Mouse (Mus musculus) gastrocnemius, postnatal 25 days (tissue): ENCODE measurements around the gene Gprin1. TPM values are rescaled to one million over a fixed set of nuclear protein-coding genes. Genes with fewer than 3 reads are reported as not detected.

ENCODE experiments used
- DNase-seq: peaks from one replicate; pipeline ENCODE4 v3.0.0; 2022
- total RNA-seq, 2 experiments: library from RNA; stranded (reverse); gene quantifications; 1 replicate in 1 of 2; 2 replicates in 1 of 2; pipeline ENCODE4 v1.2.3; 2021

The Gprin1 gene
- total RNA-seq, 2 experiments from 2014 or later, result not detected

GRCm38 (mm10) chr13:54760164-54760795, 10.6 kb upstream of the Gprin1 start:
- peak; percentile 24 for DNase-seq

GRCm38 (mm10) chr13:54759496-54759895, 9.8 kb upstream of the Gprin1 start:
- DNase-seq, result no peak

DNA sequence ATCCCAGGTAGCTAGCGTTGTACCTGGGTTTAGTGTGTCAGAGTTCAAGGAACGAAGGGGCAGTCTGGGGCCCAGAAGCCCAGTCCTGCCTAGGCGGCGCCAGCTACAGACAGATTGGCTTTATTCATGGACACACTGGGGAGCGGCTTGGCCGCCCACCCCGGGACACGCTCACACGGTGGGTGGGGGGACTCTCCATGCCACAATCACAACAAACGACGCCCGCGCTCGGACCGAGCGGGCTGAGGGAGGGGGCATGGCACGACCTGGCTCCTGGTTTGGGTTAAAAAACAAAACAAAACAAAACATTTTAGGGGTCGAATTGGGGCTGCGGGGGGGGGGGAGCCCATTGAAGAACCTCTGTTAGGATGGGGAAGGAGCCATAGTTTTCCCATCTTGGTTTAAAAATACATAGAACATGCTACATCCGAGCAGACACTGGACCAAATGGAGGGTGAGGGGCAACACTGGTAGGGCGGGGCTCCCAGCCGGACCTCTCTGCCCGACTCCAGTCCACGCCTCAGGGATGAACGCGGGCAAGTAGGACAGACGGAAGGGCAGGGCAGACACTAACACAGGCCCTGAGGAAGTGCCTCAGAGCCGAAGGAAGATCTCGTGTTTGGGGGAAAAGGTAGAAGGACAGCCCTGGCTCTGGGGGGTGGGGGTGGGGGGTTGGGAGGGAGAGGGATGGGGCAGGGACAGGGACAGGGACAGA, 9.2 kb upstream of the Gprin1 start:
- DNase-seq, result no peak

DNA sequence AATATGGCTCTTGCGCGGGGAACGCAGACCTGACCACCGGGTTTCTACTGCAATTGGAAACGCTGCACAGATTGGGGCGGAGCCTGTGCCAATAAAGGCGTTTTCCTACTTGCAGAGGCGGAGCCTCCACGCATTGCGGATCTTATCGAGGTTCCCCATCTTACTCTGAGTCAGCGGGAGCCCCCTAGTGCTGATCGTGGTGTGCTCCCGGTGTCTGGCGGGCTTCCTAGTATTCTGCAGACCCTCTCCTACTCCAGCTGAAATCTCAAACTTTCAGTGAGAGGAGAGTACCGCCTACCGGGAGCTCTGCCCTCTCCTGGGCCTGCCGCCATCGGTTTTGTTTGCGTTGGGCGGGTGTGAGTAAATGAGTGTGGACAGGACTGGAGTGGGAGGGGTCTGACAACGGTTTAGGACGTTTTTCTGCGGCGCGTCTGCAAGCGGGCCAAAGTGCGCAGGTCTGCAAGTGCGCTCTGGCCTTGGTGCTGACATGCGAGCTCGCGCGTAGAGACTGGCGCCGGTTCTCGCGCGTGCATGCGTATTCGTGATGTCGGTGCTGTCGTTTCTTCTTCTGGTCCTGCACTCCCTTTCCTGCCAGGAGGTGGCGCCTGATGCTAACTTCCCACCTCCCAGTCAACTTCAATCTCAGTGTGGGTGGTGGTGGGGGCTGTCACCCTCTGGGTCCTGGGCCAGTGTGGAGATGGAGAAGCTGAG, 8.5 kb upstream of the Gprin1 start:
- peak; percentile 68 for DNase-seq

GRCm38 (mm10) chr13:54757093-54757830, 7.6 kb upstream of the Gprin1 start:
- DNase-seq, result no peak

DNA sequence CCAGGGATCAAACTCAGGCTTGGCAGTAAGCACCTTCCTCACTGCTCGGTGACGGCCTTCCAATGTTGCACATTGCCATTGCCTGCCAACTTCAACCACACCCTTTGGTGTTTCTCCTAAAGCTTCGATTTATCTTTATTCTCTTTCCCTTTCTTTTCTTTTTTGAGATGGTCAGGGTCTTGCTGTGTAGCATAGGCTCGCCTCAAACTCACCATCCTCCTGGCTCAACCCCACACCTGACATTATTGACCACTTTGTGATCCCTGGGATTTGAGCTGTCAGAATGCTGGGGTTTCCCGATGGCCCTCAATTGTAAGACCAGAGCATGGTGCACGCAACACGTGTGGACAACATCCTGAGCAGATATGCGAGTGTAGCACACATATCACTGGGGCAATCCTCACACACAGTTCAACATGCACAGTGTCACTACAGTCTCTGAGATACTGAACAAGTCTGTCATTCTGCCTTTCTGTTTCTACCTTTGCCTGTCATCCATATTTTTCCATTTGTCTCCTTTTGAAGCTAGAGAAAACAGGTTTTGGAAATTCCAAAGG, 6.6 kb upstream of the Gprin1 start:
- DNase-seq, result no peak

- no peak for DNase-seq
Observed at GRCm38 (mm10) chr13:54755201-54755830, 5.6 kb upstream of the Gprin1 start.

DNA sequence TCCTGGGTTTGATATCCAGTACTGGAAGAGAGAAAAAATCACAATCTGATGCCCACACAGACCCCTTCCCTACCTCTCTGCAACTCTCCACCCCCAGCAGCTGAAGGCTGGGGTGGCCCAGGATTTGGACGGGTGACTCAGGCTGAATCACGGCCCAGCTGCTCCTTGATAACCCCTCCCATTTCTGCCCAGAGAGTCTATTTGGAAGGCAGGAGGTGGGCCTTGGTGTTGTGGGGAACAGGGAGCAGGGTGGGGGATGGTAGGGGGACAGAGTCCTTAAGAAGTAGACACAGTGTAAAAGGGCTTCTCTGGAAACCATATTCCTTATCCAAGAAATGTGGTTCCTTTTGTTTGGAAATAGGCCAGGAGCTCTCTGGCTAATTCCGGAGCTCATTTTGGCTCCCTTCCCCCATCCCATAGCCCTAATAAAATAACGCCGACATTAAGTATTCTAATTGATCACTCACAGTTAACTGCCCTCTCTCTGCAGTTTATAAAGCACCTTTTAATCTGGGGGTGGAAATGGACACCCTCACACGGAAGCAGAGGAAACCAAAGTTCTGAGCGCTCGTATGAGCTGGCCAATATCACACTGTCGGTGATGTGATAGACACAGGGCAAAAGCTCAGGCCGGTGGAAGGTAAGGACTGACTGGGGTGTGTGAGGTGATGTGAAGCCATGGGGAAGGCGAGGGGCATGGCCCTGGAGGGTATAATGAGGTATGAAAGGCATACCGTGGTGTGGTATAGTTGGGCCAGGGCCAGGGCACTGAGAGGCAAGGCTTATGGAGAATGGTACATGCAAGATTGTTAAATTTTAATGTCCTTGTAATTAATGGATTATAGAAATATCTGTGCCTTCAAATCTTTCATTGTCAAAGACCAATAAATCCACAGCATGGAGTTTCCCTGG, 4.8 kb upstream of the Gprin1 start:
- no peak for DNase-seq

GRCm38 (mm10) chr13:54753733-54754132, 4.1 kb upstream of the Gprin1 start:
- DNase-seq, result no peak

- no peak for DNase-seq
Observed at GRCm38 (mm10) chr13:54752656-54753055, 3.0 kb upstream of the Gprin1 start.

DNA sequence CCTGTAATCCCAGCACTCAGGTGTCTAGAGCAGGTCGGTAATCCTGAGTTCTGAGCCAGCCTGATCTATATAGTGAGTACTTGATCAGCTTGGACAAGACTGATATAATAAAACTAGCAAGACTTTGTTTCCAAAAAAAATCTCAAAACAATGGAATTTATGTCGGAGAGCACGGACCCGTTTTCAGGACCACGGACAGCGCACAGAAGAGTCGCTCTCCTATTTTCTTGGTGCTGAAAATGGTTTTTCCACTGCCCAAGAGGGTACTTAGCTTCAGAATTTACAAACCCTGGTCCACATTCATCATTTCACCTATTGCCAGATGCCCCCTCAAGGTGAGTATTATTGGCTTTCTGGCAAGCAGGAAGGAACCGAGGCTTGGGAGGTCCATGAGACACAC, 1.0 kb upstream of the Gprin1 start:
- DNase-seq, result no peak

DNA sequence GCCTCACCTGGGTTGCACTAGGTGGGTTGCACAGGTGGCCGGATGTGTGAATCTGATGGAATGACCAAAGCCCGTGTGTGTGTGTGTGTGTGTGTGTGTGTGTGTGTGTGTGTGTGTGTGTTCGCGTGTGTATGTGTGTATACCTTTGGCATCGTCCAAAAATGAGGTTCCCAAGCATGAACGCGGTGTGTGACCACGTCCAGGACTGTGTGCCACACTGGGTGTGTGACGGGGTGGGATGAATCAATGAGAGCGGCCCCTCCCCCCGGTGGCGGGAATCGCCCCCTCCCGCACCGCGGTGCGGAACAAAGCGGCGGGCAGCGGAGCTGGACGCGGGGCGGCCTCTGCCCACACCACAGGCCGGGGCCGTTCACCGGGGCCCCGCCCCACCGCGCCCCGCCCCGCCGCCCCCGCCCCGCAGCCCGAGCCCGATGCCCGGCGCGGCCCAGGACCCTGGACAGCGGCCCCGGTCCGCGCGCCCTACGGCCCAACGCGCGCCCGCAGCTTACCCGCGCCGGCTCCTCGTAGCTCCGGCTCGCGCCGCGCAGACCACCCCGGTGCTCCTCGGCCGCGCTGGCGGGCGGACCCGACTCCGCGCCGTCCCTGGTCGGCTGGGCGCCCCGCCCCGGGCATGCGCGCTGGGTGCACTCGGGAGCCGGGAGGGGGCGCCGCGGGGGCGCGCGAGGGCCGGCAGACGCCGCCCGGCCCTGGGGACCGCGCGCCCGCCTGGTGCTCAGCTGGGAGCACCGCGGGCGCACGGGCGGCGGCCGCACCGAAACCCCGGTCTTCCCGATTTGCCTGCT, 412 bp downstream of the Gprin1 start:
- no peak for DNase-seq

DNA sequence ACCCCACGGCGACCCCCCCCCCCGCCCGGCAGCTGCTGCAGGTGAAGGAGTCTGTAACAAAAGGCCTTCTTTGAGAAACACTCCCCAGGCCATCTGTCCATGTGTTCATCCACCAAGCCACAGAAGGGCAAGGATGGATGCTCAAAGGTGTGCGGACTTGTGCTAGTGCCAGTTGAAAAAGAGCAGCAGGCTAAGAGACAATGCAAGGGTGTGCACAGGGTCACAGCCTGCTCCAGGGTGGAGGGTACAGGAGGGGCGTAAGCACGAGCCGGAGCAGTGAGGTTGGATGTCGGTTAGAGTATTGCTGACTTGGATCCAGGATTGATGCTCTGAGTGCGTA, 983 bp downstream of the Gprin1 start:
- no peak for DNase-seq

GRCm38 (mm10) chr13:54748190-54748589, 1.5 kb downstream of the Gprin1 start:
- DNase-seq, result no peak

DNA sequence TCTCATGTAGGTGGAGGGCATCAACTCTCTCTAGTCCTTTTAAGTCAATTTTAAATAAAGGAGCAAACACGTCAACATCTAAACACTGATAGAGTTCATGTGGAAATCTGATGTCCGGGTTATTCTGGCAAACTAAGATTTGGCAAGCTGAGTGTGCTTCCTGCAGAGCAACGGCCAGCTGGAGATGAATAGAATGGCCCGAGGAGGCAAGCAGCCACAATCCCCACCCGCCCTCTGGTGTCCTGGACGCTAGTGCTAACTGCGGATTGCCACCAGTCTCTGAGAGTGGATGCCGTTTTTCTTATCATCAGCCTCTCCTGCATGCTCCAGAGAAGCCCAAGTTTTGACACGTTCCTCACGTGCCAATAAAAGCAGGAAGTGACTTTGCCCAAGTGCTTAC, 2.8 kb downstream of the Gprin1 start:
- DNase-seq, result no peak

GRCm38 (mm10) chr13:54746110-54746509, 3.6 kb downstream of the Gprin1 start:
- no peak for DNase-seq

GRCm38 (mm10) chr13:54738213-54738601, 11.5 kb downstream of the Gprin1 start:
- DNase-seq, result no peak

- DNase-seq, result no peak
Observed at GRCm38 (mm10) chr13:54737488-54738212, 12.0 kb downstream of the Gprin1 start.

GRCm38 (mm10) chr13:54736931-54737330, 12.7 kb downstream of the Gprin1 start:
- DNase-seq, result no peak
